Mouse (Mus musculus) A20 (cell line): ENCODE measurements around the gene Sumf1.

Source experiments
- DNase-seq: peaks from one replicate; pipeline ENCODE4 v3.0.0-alpha.2; 2011; ENCODE audit warnings: low read depth, low spot score

Gene Sumf1

GRCm38 (mm10) chr6:108206914-108207566 lies 21.7 kb upstream of the Sumf1 start:
- DNase-seq = peak; percentile 36

- DNase-seq = no peak
These were observed 20.8 kb upstream of the Sumf1 start for GRCm38 (mm10) chr6:108206145-108206544.

- no peak for DNase-seq
These were observed 18.9 kb upstream of the Sumf1 start for GRCm38 (mm10) chr6:108204322-108204721.

GRCm38 (mm10) chr6:108198286-108198685 lies 12.9 kb upstream of the Sumf1 start:
- no peak for DNase-seq

GRCm38 (mm10) chr6:108197117-108197516 lies 11.7 kb upstream of the Sumf1 start:
- peak; percentile 84 for DNase-seq

GRCm38 (mm10) chr6:108196665-108197064 lies 11.3 kb upstream of the Sumf1 start:
- DNase-seq = no peak

GRCm38 (mm10) chr6:108192632-108193031 lies 7.2 kb upstream of the Sumf1 start:
- DNase-seq = no peak

GRCm38 (mm10) chr6:108190690-108191089 lies 5.3 kb upstream of the Sumf1 start:
- no peak for DNase-seq

GRCm38 (mm10) chr6:108185685-108186009 lies 265 bp upstream of the Sumf1 start:
- DNase-seq = no peak

GRCm38 (mm10) chr6:108179087-108179486 lies 6.3 kb downstream of the Sumf1 start:
- DNase-seq = peak; percentile 38

GRCm38 (mm10) chr6:108174181-108174580 lies 11.2 kb downstream of the Sumf1 start:
- no peak for DNase-seq

- DNase-seq = peak; percentile 35
These were observed 13.2 kb downstream of the Sumf1 start for GRCm38 (mm10) chr6:108172219-108172618.

GRCm38 (mm10) chr6:108169466-108169865 lies 15.9 kb downstream of the Sumf1 start:
- DNase-seq = no peak

GRCm38 (mm10) chr6:108168723-108169122 lies 16.7 kb downstream of the Sumf1 start:
- no peak for DNase-seq

GRCm38 (mm10) chr6:108167946-108168680 lies 17.3 kb downstream of the Sumf1 start:
- DNase-seq = peak; percentile 15

- DNase-seq = no peak
These were observed 19.8 kb downstream of the Sumf1 start for GRCm38 (mm10) chr6:108165598-108165997.

GRCm38 (mm10) chr6:108164935-108165334 lies 20.4 kb downstream of the Sumf1 start:
- peak; percentile 76 for DNase-seq

- DNase-seq = no peak
These were observed 24.8 kb downstream of the Sumf1 start for GRCm38 (mm10) chr6:108160608-108161007.

- no peak for DNase-seq
These were observed 28.5 kb downstream of the Sumf1 start for GRCm38 (mm10) chr6:108156881-108157280.

- DNase-seq = peak; percentile 37
These were observed 31.1 kb downstream of the Sumf1 start for GRCm38 (mm10) chr6:108154243-108154642.

- DNase-seq = no peak
These were observed 32.6 kb downstream of the Sumf1 start for GRCm38 (mm10) chr6:108152661-108153269.

GRCm38 (mm10) chr6:108152081-108152480 lies 33.3 kb downstream of the Sumf1 start:
- DNase-seq = no peak

- DNase-seq = no peak
These were observed 36.1 kb downstream of the Sumf1 start for GRCm38 (mm10) chr6:108149235-108149634.
